Mouse (Mus musculus): ENCODE measurements around the gene 4930516K23Rik. TPM values are rescaled to one million over a fixed set of nuclear protein-coding genes. Genes with fewer than 3 reads are reported as not detected.

The 4930516K23Rik gene
- total RNA-seq (2021) = not detected

DNA sequence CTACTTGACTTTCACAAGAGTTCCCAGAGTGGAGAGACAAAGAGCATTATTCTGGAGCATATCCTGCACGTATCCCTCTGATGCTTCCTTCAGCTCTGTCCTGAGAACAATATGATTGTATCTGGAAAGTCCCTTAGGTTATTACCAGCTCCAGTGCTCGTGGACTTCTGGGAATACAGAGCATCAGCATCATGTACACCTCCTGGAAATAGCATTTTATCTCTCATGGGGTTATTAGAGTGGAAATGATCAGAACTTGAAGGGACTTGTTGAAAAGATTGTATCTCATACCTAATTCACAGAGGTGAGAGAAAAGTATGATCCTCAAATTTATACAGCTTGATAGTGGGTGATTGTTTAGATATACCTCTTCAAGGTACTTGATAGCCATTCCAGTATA is at the start of gene 4930516K23Rik:
TSS of gene 4930516K23Rik (minus strand) at position 101 of the 400 bp plus-strand sequence.
- intact Hi-C loops (cut with DNase I) = no loop called here

GRCm38 (mm10) chr7:104104757-104104972 is 43.4 kb upstream of the 4930516K23Rik start, which contains the start of gene Olfr646:
Gene Olfr646, plus strand, starts transcription at chr7:104104873.
- intact Hi-C loops (cut with DNase I) = no loop called here
- no peak for DNase-seq

More for the DNA sequence above, at the start of gene 4930516K23Rik:
- DNase-seq = no peak

- intact Hi-C loops (cut with DNase I) = no loop called here
Measured at GRCm38 (mm10) chr7:104103913-104104756, 42.9 kb upstream of the 4930516K23Rik start.

GRCm38 (mm10) chr7:104085365-104085764 is 24.1 kb upstream of the 4930516K23Rik start, which contains the start of gene Olfr645:
Gene Olfr645, minus strand, starts transcription at chr7:104085465.
- intact Hi-C loops (cut with DNase I) = no loop called here
- no peak for DNase-seq

More at GRCm38 (mm10) chr7:104103913-104104756, 42.9 kb upstream of the 4930516K23Rik start:
- no peak for DNase-seq

- intact Hi-C loops (cut with DNase I) = no loop called here
- no peak for DNase-seq
Measured at GRCm38 (mm10) chr7:104071769-104072168, 10.5 kb upstream of the 4930516K23Rik start, which contains the start of gene Olfr644. Gene Olfr644, minus strand, starts transcription at chr7:104071869.

- no peak for DNase-seq
Measured at GRCm38 (mm10) chr7:104059215-104059614, 2.0 kb downstream of the 4930516K23Rik start.

GRCm38 (mm10) chr7:104052566-104052965 is 8.7 kb downstream of the 4930516K23Rik start, which contains the start of gene Olfr642:
Gene Olfr642, minus strand, starts transcription at chr7:104052666.
- intact Hi-C loops (cut with DNase I) = no loop called here
- no peak for DNase-seq

More at GRCm38 (mm10) chr7:104059215-104059614, 2.0 kb downstream of the 4930516K23Rik start:
- intact Hi-C loops (cut with DNase I) = no loop called here

GRCm38 (mm10) chr7:104050745-104051144 is 10.5 kb downstream of the 4930516K23Rik start:
- intact Hi-C loops (cut with DNase I) = no loop called here
- DNase-seq = no peak

DNA sequence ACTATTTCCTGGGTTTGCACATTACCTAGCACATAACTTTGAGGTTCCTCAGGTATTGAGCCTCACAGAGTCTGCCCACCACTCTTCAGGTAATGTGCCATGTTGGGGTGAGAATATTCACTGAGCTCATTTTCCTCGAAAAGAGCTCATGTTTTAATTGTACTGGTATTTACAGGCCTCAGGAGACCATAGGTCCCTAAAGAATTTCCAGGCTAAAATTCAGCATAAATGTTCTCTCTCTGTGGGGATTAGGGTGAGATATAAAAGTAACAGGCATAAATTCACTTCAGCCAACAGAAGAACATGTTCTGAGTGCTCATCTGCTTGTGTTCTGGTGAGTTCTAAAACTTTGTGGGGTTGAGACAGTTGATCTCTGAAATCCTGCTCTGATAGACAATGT is 26.1 kb downstream of the 4930516K23Rik start, which contains the start of gene Olfr641:
TSS of gene Olfr641 (plus strand) at position 301 of the 400 bp plus-strand sequence.
- DNase-seq = no peak
- intact Hi-C loops (cut with DNase I) = no loop called here

DNA sequence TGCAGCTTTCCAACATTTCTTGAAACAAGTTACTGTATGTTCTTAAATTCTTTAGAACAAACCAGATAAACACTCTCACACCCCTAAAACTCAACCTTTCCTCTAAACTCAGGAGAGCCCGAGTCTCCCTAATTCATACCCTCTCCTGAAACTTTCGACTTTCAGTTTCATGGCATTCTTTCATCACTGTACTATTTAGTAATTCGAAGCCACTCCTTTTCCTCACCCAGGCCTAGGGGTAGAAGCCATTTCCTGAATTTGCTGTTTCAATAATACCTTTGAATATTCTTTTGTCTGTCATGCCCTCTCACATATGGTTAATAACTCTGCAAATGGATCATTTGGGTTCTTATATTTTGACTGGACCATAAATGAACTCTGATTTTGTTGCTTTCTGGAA is 34.3 kb downstream of the 4930516K23Rik start:
- no peak for DNase-seq
- intact Hi-C loops (cut with DNase I) = no loop called here

- intact Hi-C loops (cut with DNase I) = no loop called here
- DNase-seq = no peak
Measured at GRCm38 (mm10) chr7:104025473-104025872, 35.8 kb downstream of the 4930516K23Rik start, which contains the start of gene Olfr640. Gene Olfr640, minus strand, starts transcription at chr7:104025573.

DNA sequence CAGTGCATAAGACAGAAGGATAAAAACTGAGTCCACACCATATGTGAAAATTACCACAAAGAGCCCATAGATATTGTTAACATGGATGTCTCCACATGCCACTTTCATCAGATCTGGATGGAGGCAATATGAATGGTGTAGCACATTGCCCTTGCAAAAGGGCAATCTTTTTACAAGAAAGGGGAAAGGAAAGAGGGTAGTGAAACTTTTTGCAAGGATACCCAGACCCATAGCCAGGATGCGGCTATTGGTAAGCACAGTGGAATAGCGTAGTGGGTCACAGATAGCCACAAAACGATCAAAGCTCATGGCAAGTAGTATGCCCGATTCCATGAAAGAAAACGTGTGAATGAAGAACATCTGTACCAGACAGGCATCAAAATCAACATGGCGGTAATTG is 39.6 kb downstream of the 4930516K23Rik start:
- intact Hi-C loops (cut with DNase I) = no loop called here
- no peak for DNase-seq

DNA sequence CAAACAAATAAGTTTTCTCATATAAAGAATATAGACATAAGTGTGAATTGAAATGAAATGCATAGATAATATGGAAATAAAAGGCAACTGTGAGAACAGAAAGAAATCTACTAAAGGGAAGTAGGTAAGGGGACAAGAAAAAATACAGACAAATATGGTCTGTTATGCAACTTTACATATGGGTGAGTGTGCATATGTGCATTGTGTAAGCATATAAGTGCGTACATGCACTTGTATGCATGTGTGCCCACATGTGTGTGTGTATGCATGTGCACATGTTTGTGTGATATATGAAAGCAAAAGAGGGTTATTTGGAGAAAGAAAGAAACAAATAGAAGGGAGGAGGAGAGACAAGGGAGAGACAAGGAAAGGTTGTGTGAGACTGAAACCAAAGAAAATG is 42.3 kb downstream of the 4930516K23Rik start:
- no peak for DNase-seq
- intact Hi-C loops (cut with DNase I) = no loop called here

DNA sequence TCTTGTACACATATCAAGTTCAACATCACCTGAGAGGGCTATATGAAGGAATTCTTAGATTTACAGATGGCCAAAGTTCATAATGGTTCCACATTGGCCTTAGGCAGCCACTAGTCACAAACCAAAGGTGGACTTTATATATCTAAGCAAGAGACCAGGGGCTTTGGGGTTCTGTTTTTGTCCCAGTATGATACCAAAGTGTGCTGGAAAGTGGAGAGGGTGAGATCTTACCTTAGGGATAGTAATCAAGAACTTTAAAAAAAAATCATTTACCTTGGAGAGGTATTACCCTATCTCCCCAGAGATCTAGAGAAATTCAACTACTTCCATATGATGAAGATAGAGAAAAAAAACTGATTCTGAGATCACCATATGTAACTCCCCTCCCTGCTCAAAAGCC is 44.0 kb downstream of the 4930516K23Rik start, which contains the start of gene Olfr639:
TSS of gene Olfr639 (minus strand) at position 101 of the 400 bp plus-strand sequence.
- intact Hi-C loops (cut with DNase I) = no loop called here
- DNase-seq = no peak

Other genes starting within 250 kb of the 4930516K23Rik start
- 10 to 100 TPM in 1 of 2 experiments, 1 to 10 TPM in 1; 8.8 to 20.4 TPM for gene Hbb-bt, start 247.4 kb downstream of the 4930516K23Rik start, total RNA-seq (2021)
- gene Hbb-bs, start 233.3 kb downstream of the 4930516K23Rik start, total RNA-seq (2021) = 100 to 1,000 TPM in 1 of 2 experiments, 10 to 100 TPM in 1; 41.0 to 135 TPM
- gene Hbb-bh2, start 220.9 kb downstream of the 4930516K23Rik start, total RNA-seq (2021) = not detected
- not detected for gene Hbb-bh1, start 218.3 kb downstream of the 4930516K23Rik start, total RNA-seq (2021)
- not detected for gene Hbb-y, start 208.2 kb downstream of the 4930516K23Rik start, total RNA-seq (2021)
- gene Olfr66, start 175.2 kb downstream of the 4930516K23Rik start, total RNA-seq (2021) = not detected
- gene Olfr64, start 167.0 kb downstream of the 4930516K23Rik start, total RNA-seq (2021) = not detected
- gene Olfr65, start 158.0 kb downstream of the 4930516K23Rik start, total RNA-seq (2021) = not detected
- not detected for gene Olfr631, start 132.6 kb downstream of the 4930516K23Rik start, total RNA-seq (2021)
- not detected for gene Olfr632, start 127.1 kb downstream of the 4930516K23Rik start, total RNA-seq (2021)
- not detected for gene Olfr633, start 117.0 kb downstream of the 4930516K23Rik start, total RNA-seq (2021)
- under 1 TPM in 1 of 2 experiments, not detected in 1; 0.08 TPM for gene Olfr635, start 90.3 kb downstream of the 4930516K23Rik start, total RNA-seq (2021)
- not detected for gene Olfr638, start 62.7 kb downstream of the 4930516K23Rik start, total RNA-seq (2021)
- under 1 TPM; 0.10 to 0.38 TPM for gene Olfr639, start 44.1 kb downstream of the 4930516K23Rik start, total RNA-seq (2021)
- gene Olfr640, start 35.9 kb downstream of the 4930516K23Rik start, total RNA-seq (2021) = not detected
- not detected for gene Olfr641, start 26.0 kb downstream of the 4930516K23Rik start, total RNA-seq (2021)
- gene Olfr642, start 8.8 kb downstream of the 4930516K23Rik start, total RNA-seq (2021) = not detected
- gene Olfr644, start 10.4 kb upstream of the 4930516K23Rik start, total RNA-seq (2021) = not detected
- not detected for gene Olfr645, start 24.0 kb upstream of the 4930516K23Rik start, total RNA-seq (2021)
- not detected for gene Olfr646, start 43.4 kb upstream of the 4930516K23Rik start, total RNA-seq (2021)
- gene Ubqln5, start 68.4 kb upstream of the 4930516K23Rik start, total RNA-seq (2021) = not detected
- gene Olfr643, start 76.0 kb upstream of the 4930516K23Rik start, total RNA-seq (2021) = not detected
- not detected for gene Ubqln3, start 81.8 kb upstream of the 4930516K23Rik start, total RNA-seq (2021)
- gene Ubqlnl, start 89.1 kb upstream of the 4930516K23Rik start, total RNA-seq (2021) = not detected
- not detected for gene Olfm5, start 103.4 kb upstream of the 4930516K23Rik start, total RNA-seq (2021)
- gene Olfr648, start 121.9 kb upstream of the 4930516K23Rik start, total RNA-seq (2021) = under 1 TPM; 0.38 to 0.46 TPM
- gene Olfr649, start 134.5 kb upstream of the 4930516K23Rik start, total RNA-seq (2021) = not detected
- gene Trim6, start 157.3 kb upstream of the 4930516K23Rik start, total RNA-seq (2021) = under 1 TPM; 0.24 to 0.28 TPM
- gene Trim34a, start 183.0 kb upstream of the 4930516K23Rik start, total RNA-seq (2021) = 1 to 10 TPM in 1 of 2 experiments, under 1 TPM in 1; 0.78 to 1.0 TPM
- under 1 TPM; 0.20 to 0.46 TPM for gene Trim5, start 226.6 kb upstream of the 4930516K23Rik start, total RNA-seq (2021)

Data from left cerebral cortex, postnatal 4 days (tissue).